Mouse (Mus musculus): ENCODE measurements around the gene Pon1. TPM values are rescaled to one million over a fixed set of nuclear protein-coding genes. Genes with fewer than 3 reads are reported as not detected.

The Pon1 gene
- polyA plus RNA-seq, 1 experiment, result not detected

GRCm38 (mm10) chr6:5218190-5218589, 24.4 kb upstream of the Pon1 start:
- TF ChIP-seq POLR2A (IDR thresholded peaks at IDR 0.05; ENCODE audit: insufficient read depth, low read depth, low read length) (no peak), CTCF (IDR thresholded peaks at IDR 0.05; ENCODE audit: insufficient read depth, low read depth, low read length) (no peak)
- Histone ChIP-seq H3K27ac (ENCODE audit: insufficient read depth, low read depth, low read length) (no peak overlapping the region), H3K4me1 (ENCODE audit: control insufficient read depth, insufficient read depth, low read length) (no peaks in the 10 kb centered on the region), H3K4me3 (ENCODE audit: insufficient read depth, low read depth, low read length) (no peak overlapping the region)
- 97% methylated on average over 4 of the region's 4 CpGs for WGBS

GRCm38 (mm10) chr6:5207817-5208216, 14.1 kb upstream of the Pon1 start:
- no peak overlapping the region for H3K4me3 ChIP-seq (ENCODE audit: insufficient read depth, low read depth, low read length)
- H3K4me1 ChIP-seq (ENCODE audit: control insufficient read depth, insufficient read depth, low read length), result no peaks in the 10 kb centered on the region
- no peak for TF ChIP-seq CTCF (IDR thresholded peaks at IDR 0.05; ENCODE audit: insufficient read depth, low read depth, low read length)
- TF ChIP-seq POLR2A (IDR thresholded peaks at IDR 0.05; ENCODE audit: insufficient read depth, low read depth, low read length), result no peak
- no peak overlapping the region for H3K27ac ChIP-seq (ENCODE audit: insufficient read depth, low read depth, low read length)
- 86% methylated on average over 2 of the region's 2 CpGs for WGBS

GRCm38 (mm10) chr6:5199916-5200315, 6.2 kb upstream of the Pon1 start:
- no peak overlapping the region for H3K27ac ChIP-seq (ENCODE audit: insufficient read depth, low read depth, low read length)
- TF ChIP-seq CTCF (IDR thresholded peaks at IDR 0.05; ENCODE audit: insufficient read depth, low read depth, low read length) (no peak), POLR2A (IDR thresholded peaks at IDR 0.05; ENCODE audit: insufficient read depth, low read depth, low read length) (no peak)
- H3K4me3 ChIP-seq (ENCODE audit: insufficient read depth, low read depth, low read length), result no peak overlapping the region
- no peaks in the 10 kb centered on the region for H3K4me1 ChIP-seq (ENCODE audit: control insufficient read depth, insufficient read depth, low read length)
- 90% methylated on average over 3 of the region's 3 CpGs for WGBS

GRCm38 (mm10) chr6:5199376-5199905, 5.7 kb upstream of the Pon1 start:
- H3K27ac ChIP-seq (ENCODE audit: insufficient read depth, low read depth, low read length), result no peak overlapping the region
- no peaks in the 10 kb centered on the region for H3K4me1 ChIP-seq (ENCODE audit: control insufficient read depth, insufficient read depth, low read length)
- no peak for TF ChIP-seq POLR2A (IDR thresholded peaks at IDR 0.05; ENCODE audit: insufficient read depth, low read depth, low read length)
- no peak for TF ChIP-seq CTCF (IDR thresholded peaks at IDR 0.05; ENCODE audit: insufficient read depth, low read depth, low read length)
- WGBS, result 87% methylated on average over 8 of the region's 8 CpGs
- no peak overlapping the region for H3K4me3 ChIP-seq (ENCODE audit: insufficient read depth, low read depth, low read length)

GRCm38 (mm10) chr6:5198590-5198989, 4.8 kb upstream of the Pon1 start:
- TF ChIP-seq CTCF (IDR thresholded peaks at IDR 0.05; ENCODE audit: insufficient read depth, low read depth, low read length) (no peak), POLR2A (IDR thresholded peaks at IDR 0.05; ENCODE audit: insufficient read depth, low read depth, low read length) (no peak)
- no peak overlapping the region for H3K27ac ChIP-seq (ENCODE audit: insufficient read depth, low read depth, low read length)
- no peaks in the 10 kb centered on the region for H3K4me1 ChIP-seq (ENCODE audit: control insufficient read depth, insufficient read depth, low read length)
- H3K4me3 ChIP-seq (ENCODE audit: insufficient read depth, low read depth, low read length), result no peak overlapping the region
- 93% methylated on average over 5 of the region's 5 CpGs for WGBS

- Histone ChIP-seq H3K27ac (ENCODE audit: insufficient read depth, low read depth, low read length) (no peak overlapping the region), H3K4me3 (ENCODE audit: insufficient read depth, low read depth, low read length) (no peak overlapping the region), H3K4me1 (ENCODE audit: control insufficient read depth, insufficient read depth, low read length) (no peaks in the 10 kb centered on the region)
- 94% methylated on average over 4 of the region's 4 CpGs for WGBS
- TF ChIP-seq POLR2A (IDR thresholded peaks at IDR 0.05; ENCODE audit: insufficient read depth, low read depth, low read length) (no peak), CTCF (IDR thresholded peaks at IDR 0.05; ENCODE audit: insufficient read depth, low read depth, low read length) (no peak)
Observed at GRCm38 (mm10) chr6:5190761-5191160, 3.0 kb downstream of the Pon1 start.

- WGBS, result 62% methylated on average over 4 of the region's 4 CpGs
- H3K27ac ChIP-seq (ENCODE audit: insufficient read depth, low read depth, low read length), result no peak overlapping the region
- TF ChIP-seq POLR2A (IDR thresholded peaks at IDR 0.05; ENCODE audit: insufficient read depth, low read depth, low read length), result no peak
- no peak for TF ChIP-seq CTCF (IDR thresholded peaks at IDR 0.05; ENCODE audit: insufficient read depth, low read depth, low read length)
- no peak overlapping the region for H3K4me3 ChIP-seq (ENCODE audit: insufficient read depth, low read depth, low read length)
- H3K4me1 ChIP-seq (ENCODE audit: control insufficient read depth, insufficient read depth, low read length), result no peaks in the 10 kb centered on the region
Observed at GRCm38 (mm10) chr6:5189507-5189906, 4.2 kb downstream of the Pon1 start.

GRCm38 (mm10) chr6:5188938-5189337, 4.8 kb downstream of the Pon1 start:
- no peak overlapping the region for H3K4me3 ChIP-seq (ENCODE audit: insufficient read depth, low read depth, low read length)
- no peaks in the 10 kb centered on the region for H3K4me1 ChIP-seq (ENCODE audit: control insufficient read depth, insufficient read depth, low read length)
- H3K27ac ChIP-seq (ENCODE audit: insufficient read depth, low read depth, low read length), result no peak overlapping the region
- WGBS, result 83% methylated on average over 6 of the region's 6 CpGs
- no peak for TF ChIP-seq POLR2A (IDR thresholded peaks at IDR 0.05; ENCODE audit: insufficient read depth, low read depth, low read length)
- no peak for TF ChIP-seq CTCF (IDR thresholded peaks at IDR 0.05; ENCODE audit: insufficient read depth, low read depth, low read length)

GRCm38 (mm10) chr6:5188036-5188435, 5.7 kb downstream of the Pon1 start:
- WGBS, result 90% methylated on average over 5 of the region's 5 CpGs
- Histone ChIP-seq H3K4me1 (ENCODE audit: control insufficient read depth, insufficient read depth, low read length) (no peaks in the 10 kb centered on the region), H3K4me3 (ENCODE audit: insufficient read depth, low read depth, low read length) (no peak overlapping the region), H3K27ac (ENCODE audit: insufficient read depth, low read depth, low read length) (no peak overlapping the region)
- no peak for TF ChIP-seq POLR2A (IDR thresholded peaks at IDR 0.05; ENCODE audit: insufficient read depth, low read depth, low read length)
- no peak for TF ChIP-seq CTCF (IDR thresholded peaks at IDR 0.05; ENCODE audit: insufficient read depth, low read depth, low read length)

GRCm38 (mm10) chr6:5187586-5187985, 6.2 kb downstream of the Pon1 start:
- Histone ChIP-seq H3K4me3 (ENCODE audit: insufficient read depth, low read depth, low read length) (no peak overlapping the region), H3K4me1 (ENCODE audit: control insufficient read depth, insufficient read depth, low read length) (no peaks in the 10 kb centered on the region), H3K27ac (ENCODE audit: insufficient read depth, low read depth, low read length) (no peak overlapping the region)
- TF ChIP-seq POLR2A (IDR thresholded peaks at IDR 0.05; ENCODE audit: insufficient read depth, low read depth, low read length) (no peak), CTCF (IDR thresholded peaks at IDR 0.05; ENCODE audit: insufficient read depth, low read depth, low read length) (no peak)
- 81% methylated on average over 6 of the region's 6 CpGs for WGBS
